In the genomic region with DNA sequence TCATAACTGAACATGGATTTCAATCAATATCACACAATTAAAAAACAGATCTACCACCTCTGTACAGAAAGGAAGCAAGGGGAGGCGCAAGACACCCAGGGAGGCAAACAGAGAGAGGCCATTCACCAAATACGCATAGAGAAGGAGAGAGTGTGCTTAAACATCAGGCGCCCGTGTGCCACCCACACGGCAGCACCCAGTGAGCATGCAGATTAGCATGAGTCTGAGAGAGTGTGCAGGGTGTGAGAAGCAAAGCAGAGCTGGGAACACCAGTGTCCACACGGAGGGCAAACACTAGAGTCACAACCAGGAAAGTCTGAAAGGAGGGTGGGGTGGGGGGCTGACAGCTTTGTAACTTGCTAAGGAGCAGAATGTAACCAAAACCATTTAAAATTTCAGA, we compare ENCODE assay signal across 11 mouse cellular contexts.
"Had no signal": no experiment of that assay in that cellular context is flagged by ENCODE, and none has a peak within 500 bp of the region (broad histone marks: within the 10 kb centered on the region; RNA-seq: fewer than 3 reads in every experiment).

No protein-coding gene starts in this region.

- H3K36me3 ChIP-seq: intestine, embryonic 15.5 days; neural tube, embryonic 12.5 days had no signal

- DNase-seq: kidney, adult 18-20 months; kidney, postnatal 10 days; left cerebral cortex, postnatal 4 days; midbrain, embryonic 14.5 days; thymus, adult 18-20 months; thymus, postnatal 36 days had no signal

- H3K27me3 ChIP-seq: intestine, embryonic 15.5 days; limb, embryonic 13.5 days; liver, embryonic 15.5 days; neural tube, embryonic 12.5 days had no signal

- H3K4me1 ChIP-seq: intestine, embryonic 15.5 days; midbrain, embryonic 10.5 days; neural tube, embryonic 12.5 days had no signal

- H3K9ac ChIP-seq: intestine, embryonic 15.5 days; limb, embryonic 13.5 days; liver, embryonic 15.5 days; neural tube, embryonic 12.5 days had no signal

- H3K27ac ChIP-seq: intestine, embryonic 15.5 days; limb, embryonic 13.5 days; liver, embryonic 15.5 days; midbrain, embryonic 10.5 days; neural tube, embryonic 12.5 days had no signal

- ATAC-seq: intestine, embryonic 15.5 days had no signal

- H3K9me3 ChIP-seq: intestine, embryonic 15.5 days; limb, embryonic 13.5 days; liver, embryonic 15.5 days; midbrain, embryonic 10.5 days; neural tube, embryonic 12.5 days had no signal

- H3K4me3 ChIP-seq: intestine, embryonic 15.5 days; limb, embryonic 13.5 days; liver, embryonic 15.5 days; midbrain, embryonic 10.5 days; neural tube, embryonic 12.5 days had no signal

- H3K4me2 ChIP-seq: intestine, embryonic 15.5 days; limb, embryonic 13.5 days; liver, embryonic 15.5 days; neural tube, embryonic 12.5 days had no signal
